Mouse (Mus musculus): ENCODE results near the gene Agap3.

Agap3 gene

GRCm38 (mm10) chr5:24525360-24526189 is 73.6 kb downstream of the Agap3 start:
- DNase-seq: no peak

- no peak for DNase-seq
These were observed 74.4 kb downstream of the Agap3 start for GRCm38 (mm10) chr5:24526190-24526888.

- DNase-seq: peak in 1 of 2 experiments; percentile 14
These were observed 74.9 kb downstream of the Agap3 start, which contains the start of gene Gbx1 for GRCm38 (mm10) chr5:24526889-24527230. Gene Gbx1 (minus strand): TSS chr5:24527202.

GRCm38 (mm10) chr5:24527780-24528179 is 75.8 kb downstream of the Agap3 start:
- DNase-seq: no peak

- peak; percentile 72 to 90 for DNase-seq
These were observed 78.2 kb downstream of the Agap3 start for GRCm38 (mm10) chr5:24530042-24530689.

GRCm38 (mm10) chr5:24533391-24533790 is 81.4 kb downstream of the Agap3 start:
- DNase-seq: no peak

GRCm38 (mm10) chr5:24534292-24534691 is 82.3 kb downstream of the Agap3 start:
- no peak for DNase-seq

GRCm38 (mm10) chr5:24535731-24536130 is 83.8 kb downstream of the Agap3 start:
- no peak for DNase-seq

GRCm38 (mm10) chr5:24536511-24536910 is 84.5 kb downstream of the Agap3 start:
- DNase-seq: no peak

- no peak for DNase-seq
These were observed 85.6 kb downstream of the Agap3 start for GRCm38 (mm10) chr5:24537618-24538017.

- DNase-seq: no peak
These were observed 87.8 kb downstream of the Agap3 start for GRCm38 (mm10) chr5:24539571-24540296.

GRCm38 (mm10) chr5:24540387-24541143 is 88.6 kb downstream of the Agap3 start, which contains the start of gene Asb10:
Gene Asb10 (minus strand): TSS chr5:24540978.
- DNase-seq: peak in 1 of 2 experiments; percentile 22

GRCm38 (mm10) chr5:24541144-24541569 is 89.2 kb downstream of the Agap3 start:
- no peak for DNase-seq

- DNase-seq: no peak
These were observed 90.7 kb downstream of the Agap3 start for GRCm38 (mm10) chr5:24542643-24543042.

GRCm38 (mm10) chr5:24550598-24551316 is 98.8 kb downstream of the Agap3 start:
- DNase-seq: peak in 1 of 2 experiments; percentile 21

- DNase-seq: no peak
These were observed 99.3 kb downstream of the Agap3 start for GRCm38 (mm10) chr5:24551317-24551688.

Measured in spleen, adult 18-20 months (tissue).